Mouse (Mus musculus): ENCODE results near the gene 9830107B12Rik. TPM values are rescaled to one million over a fixed set of nuclear protein-coding genes. Genes with fewer than 3 reads are reported as not detected.

The 9830107B12Rik gene
- total RNA-seq (2023) = 0.30 to 0.60 TPM (median 0.32 TPM) in 3 of 4 replicates, not detected in the other

GRCm38 (mm10) chr17:48146120-48146519, at the start of gene 9830107B12Rik:
Gene 9830107B12Rik (minus strand): TSS chr17:48146268.

DNA sequence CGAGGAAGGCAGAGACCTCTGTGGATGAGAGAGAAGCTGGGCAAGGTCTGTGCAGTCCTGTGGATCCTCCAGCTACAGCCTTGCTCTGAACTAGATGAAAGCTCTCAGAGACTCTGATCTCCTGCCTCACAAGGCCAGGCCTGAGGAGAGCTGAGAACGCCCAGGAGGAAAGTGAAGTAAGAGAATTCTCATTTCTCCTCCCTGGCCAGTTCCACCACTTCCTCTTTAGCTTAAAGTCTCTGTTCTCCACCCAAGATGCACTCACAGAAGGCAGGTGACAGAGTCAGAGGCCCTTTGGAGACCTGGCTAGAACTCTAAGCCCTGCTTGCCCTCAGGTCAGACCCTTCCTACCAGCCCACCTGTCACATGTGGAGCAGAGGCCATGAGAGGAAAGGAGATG, 21.0 kb upstream of the 9830107B12Rik start, which contains the start of gene A530064D06Rik:
TSS of gene A530064D06Rik (minus strand) at position 173 of the 400 bp plus-strand sequence.

DNA sequence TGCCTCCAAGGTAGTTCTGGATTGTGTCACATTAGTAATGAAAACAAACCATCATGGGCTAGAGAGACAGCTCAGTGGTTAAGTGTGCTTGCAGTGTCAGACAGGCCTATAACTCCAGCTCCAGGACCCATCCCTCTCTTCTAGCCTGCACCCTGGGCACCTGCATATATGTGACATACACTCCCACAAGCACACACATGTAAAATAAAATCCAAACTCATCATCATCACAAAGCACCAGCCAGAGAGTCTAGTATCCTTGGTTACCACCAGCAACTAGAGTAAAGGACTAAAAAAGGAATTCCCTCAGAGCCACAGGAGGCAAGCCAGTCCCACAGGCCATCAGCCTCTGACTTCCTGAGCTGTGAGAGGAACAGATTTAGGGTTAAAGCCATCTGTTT, 57.0 kb downstream of the 9830107B12Rik start, which contains the start of gene 1700067P10Rik:
TSS of gene 1700067P10Rik (plus strand) at position 301 of the 400 bp plus-strand sequence.

Other genes starting within 250 kb of the 9830107B12Rik start
- 82.2 to 124 TPM (median 93.7 TPM) in 4 replicates for gene Foxp4, start 221.6 kb downstream of the 9830107B12Rik start, total RNA-seq (2023)
- not detected in 4 replicates for gene 1700122O11Rik, start 108.0 kb downstream of the 9830107B12Rik start, total RNA-seq (2023)
- not detected in 4 replicates for gene 1700067P10Rik, start 56.9 kb downstream of the 9830107B12Rik start, total RNA-seq (2023)
- 0.72 to 1.5 TPM in 2 of 4 replicates, not detected in the others for gene A530064D06Rik, start 21.0 kb upstream of the 9830107B12Rik start, total RNA-seq (2023)
- gene Trem1, start 86.5 kb upstream of the 9830107B12Rik start, total RNA-seq (2023) = 1.7 to 2.2 TPM (median 2.1 TPM) in 4 replicates
- gene Trem3, start 101.5 kb upstream of the 9830107B12Rik start, total RNA-seq (2023) = not detected in 4 replicates
- 1.4 to 4.1 TPM (median 3.5 TPM) in 4 replicates for gene Treml4, start 118.0 kb upstream of the 9830107B12Rik start, total RNA-seq (2023)
- 174 to 186 TPM (median 177 TPM) in 4 replicates for gene Treml2, start 153.2 kb upstream of the 9830107B12Rik start, total RNA-seq (2023)
- gene B430306N03Rik, start 169.9 kb upstream of the 9830107B12Rik start, total RNA-seq (2023) = 7.4 to 11.3 TPM (median 9.5 TPM) in 4 replicates
- gene Trem2, start 200.1 kb upstream of the 9830107B12Rik start, total RNA-seq (2023) = not detected in 4 replicates
- gene Treml1, start 213.6 kb upstream of the 9830107B12Rik start, total RNA-seq (2023) = 0.49 TPM in 1 of 4 replicates, not detected in the others

Measured in B cell, adult 62 days (primary cell).